Mouse (Mus musculus): Measurements from ENCODE around the gene Nog. TPM values are rescaled to one million over a fixed set of nuclear protein-coding genes. Genes with fewer than 3 reads are reported as not detected.
A peak's percentile ranks its signal among the peaks of the same experiment; 100 is the strongest.

Gene Nog
- 1 to 10 TPM; 2.3 to 3.1 TPM for total RNA-seq (2021)
- long read RNA-seq, experiment 1, partial matches to known transcripts, result 0 of 3 reads
- long read RNA-seq, experiment 1, other reads (novel, unspliced or antisense), result 0 of 3 reads
- long read RNA-seq, experiment 2, partial matches to known transcripts, result 0 of 4 reads
- long read RNA-seq, experiment 2, other reads (novel, unspliced or antisense), result 0 of 4 reads

- intact Hi-C loops (cut with DNase I), result loop anchor here (2.0 kb wide), 1 partner anchor 201 kb away; no protein-coding TSS in a partner anchor
- DNase-seq, result peak; percentile 15 to 35
These were observed at the start of gene Nog for GRCm38 (mm10) chr11:89302056-89302815. TSS of gene Nog (minus strand) at chr11:89302332.

DNA sequence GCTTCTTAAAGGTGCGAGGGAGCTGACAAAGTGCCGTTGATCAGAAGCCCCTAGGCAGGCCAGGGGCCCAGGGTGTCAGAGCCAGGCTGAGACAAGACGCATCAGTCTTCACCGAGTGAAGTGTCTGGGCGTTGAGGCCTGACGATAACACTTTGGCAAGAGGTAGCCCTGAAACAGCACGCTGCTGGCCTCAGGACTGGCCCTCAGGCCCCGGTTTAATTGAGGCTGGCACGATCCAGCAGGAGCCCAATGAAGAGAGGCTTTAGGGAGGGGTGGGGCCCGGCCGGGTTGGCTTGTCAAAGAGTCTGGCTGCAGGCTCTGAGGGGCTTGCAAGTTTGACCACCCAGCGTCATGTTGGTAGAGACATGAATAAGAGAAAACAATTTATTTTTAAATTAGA, 38.1 kb upstream of the Nog start:
- DNase-seq, result no peak

GRCm38 (mm10) chr11:89339783-89340182, 37.7 kb upstream of the Nog start:
- no peak for DNase-seq
- intact Hi-C loops (cut with DNase I), result no loop called here

More for the DNA sequence above, 38.1 kb upstream of the Nog start:
- intact Hi-C loops (cut with DNase I), result no loop called here

GRCm38 (mm10) chr11:89337910-89338309, 35.8 kb upstream of the Nog start:
- DNase-seq, result no peak
- intact Hi-C loops (cut with DNase I), result no loop called here

- no peak for DNase-seq
- intact Hi-C loops (cut with DNase I), result no loop called here
These were observed 25.2 kb upstream of the Nog start for GRCm38 (mm10) chr11:89327089-89327881.

DNA sequence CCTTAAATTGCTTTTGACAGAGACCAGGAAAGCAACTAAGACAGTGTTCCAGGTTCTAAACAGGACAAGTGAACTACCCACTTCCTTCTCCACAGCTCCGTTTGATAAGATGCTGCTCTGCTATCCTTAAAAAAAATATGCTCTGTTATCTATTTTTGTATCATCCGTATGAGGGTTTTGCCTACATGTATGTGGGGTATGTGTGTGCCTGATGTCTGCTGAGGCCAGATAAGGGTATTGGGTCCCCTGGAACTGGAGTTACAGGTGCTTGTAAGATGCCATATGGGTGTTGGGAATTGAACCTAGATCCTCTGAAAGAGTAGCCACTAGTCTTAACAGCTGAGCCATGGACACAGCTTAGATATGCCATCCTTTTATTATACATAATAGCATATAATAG, 19.6 kb upstream of the Nog start:
- DNase-seq, result no peak
- intact Hi-C loops (cut with DNase I), result no loop called here

- DNase-seq, result no peak
- intact Hi-C loops (cut with DNase I), result no loop called here
These were observed 17.5 kb upstream of the Nog start for GRCm38 (mm10) chr11:89319675-89320074.

DNA sequence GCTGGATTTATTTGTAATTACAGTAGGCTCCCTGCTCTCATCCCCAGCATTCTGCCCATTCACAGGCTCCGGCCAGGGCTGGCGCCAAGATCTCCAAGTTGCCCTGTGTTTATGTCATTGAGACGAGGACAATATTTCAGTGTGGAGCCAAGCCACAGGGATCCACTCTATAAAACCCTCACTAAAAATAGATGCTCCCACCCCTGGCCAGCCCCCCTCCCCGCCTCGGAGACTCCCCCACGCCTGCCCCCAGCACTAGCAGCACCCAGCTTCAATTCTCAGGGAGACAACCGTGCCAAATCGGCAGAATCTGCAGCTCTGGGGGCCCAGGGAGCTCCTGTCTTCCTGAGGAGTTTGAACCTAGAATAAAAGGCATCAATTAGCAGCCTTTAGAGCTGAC, 16.2 kb upstream of the Nog start:
- intact Hi-C loops (cut with DNase I), result no loop called here
- no peak for DNase-seq

DNA sequence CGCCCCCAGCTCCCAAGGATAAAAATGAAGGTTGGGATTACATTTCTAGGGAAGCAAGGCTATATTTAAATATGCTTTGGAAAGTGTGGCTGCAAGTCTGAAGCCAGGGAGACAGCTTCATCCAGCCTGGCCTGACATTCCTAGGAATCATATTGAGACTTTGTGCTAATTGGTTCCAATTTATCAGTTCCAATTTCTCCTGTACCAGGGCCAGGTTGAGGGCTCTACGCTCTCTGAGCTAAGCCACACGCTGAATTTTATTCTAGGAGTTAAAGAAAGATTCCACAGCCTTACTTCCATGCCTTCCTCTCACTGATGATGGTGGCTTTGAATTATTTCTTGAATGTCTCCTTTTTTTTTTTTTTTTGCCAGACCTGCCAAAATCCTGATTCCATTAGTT, 15.6 kb upstream of the Nog start:
- no peak for DNase-seq
- intact Hi-C loops (cut with DNase I), result no loop called here

- no peak for DNase-seq
- intact Hi-C loops (cut with DNase I), result no loop called here
These were observed 12.2 kb upstream of the Nog start for GRCm38 (mm10) chr11:89314374-89314773.

DNA sequence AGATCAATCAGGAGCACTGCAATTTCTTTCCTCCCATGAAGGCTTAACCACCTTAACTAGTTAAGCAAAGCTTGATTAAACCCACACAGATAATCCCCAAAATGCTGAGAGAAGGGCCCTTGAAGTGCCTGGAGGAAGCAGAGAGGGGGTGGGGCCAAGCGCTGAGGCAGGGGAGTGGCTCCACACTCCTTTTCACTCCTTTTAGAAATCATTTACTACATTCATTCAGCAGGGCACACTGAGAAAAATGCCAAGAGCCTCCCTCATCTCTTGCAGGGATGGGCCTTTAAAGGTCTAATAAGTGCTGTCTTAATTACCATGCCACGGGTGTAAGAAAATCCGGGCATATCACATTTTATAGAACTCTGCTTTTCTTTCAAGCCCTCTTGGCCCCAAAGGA, 10.2 kb upstream of the Nog start:
- DNase-seq, result no peak
- intact Hi-C loops (cut with DNase I), result no loop called here

- intact Hi-C loops (cut with DNase I), result no loop called here
- no peak for DNase-seq
These were observed 8.1 kb upstream of the Nog start for GRCm38 (mm10) chr11:89310217-89310616.

- intact Hi-C loops (cut with DNase I), result loop anchor here (1.0 to 2.0 kb wide), 2 partner anchors 137 to 203 kb away; no protein-coding TSS in a partner anchor
- peak; percentile 80 to 82 for DNase-seq
These were observed 1.3 kb upstream of the Nog start for GRCm38 (mm10) chr11:89303421-89303820.

DNA sequence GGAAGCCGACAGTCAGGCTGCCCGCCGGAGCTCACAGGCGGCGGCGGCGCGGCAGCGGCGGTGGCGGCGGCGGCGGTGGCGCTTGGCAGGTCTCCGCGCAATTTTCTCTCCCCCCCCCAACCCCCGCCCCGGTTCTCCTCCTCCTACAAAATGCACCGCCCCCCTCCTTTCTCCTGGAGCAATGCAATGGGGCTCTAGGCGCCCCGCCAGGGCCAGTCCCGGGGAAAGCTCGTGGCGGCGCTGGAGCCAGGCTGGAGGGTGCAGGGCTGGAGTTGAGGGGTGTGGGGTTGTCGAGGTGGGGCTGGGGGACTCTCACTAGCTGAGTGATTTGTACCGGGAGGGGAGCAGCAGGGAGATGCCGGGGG, 666 bp upstream of the Nog start:
- intact Hi-C loops (cut with DNase I), result loop anchor here (1.0 to 2.0 kb wide), 2 partner anchors 136 to 202 kb away; no protein-coding TSS in a partner anchor
- DNase-seq, result peak; percentile 31 to 49

DNA sequence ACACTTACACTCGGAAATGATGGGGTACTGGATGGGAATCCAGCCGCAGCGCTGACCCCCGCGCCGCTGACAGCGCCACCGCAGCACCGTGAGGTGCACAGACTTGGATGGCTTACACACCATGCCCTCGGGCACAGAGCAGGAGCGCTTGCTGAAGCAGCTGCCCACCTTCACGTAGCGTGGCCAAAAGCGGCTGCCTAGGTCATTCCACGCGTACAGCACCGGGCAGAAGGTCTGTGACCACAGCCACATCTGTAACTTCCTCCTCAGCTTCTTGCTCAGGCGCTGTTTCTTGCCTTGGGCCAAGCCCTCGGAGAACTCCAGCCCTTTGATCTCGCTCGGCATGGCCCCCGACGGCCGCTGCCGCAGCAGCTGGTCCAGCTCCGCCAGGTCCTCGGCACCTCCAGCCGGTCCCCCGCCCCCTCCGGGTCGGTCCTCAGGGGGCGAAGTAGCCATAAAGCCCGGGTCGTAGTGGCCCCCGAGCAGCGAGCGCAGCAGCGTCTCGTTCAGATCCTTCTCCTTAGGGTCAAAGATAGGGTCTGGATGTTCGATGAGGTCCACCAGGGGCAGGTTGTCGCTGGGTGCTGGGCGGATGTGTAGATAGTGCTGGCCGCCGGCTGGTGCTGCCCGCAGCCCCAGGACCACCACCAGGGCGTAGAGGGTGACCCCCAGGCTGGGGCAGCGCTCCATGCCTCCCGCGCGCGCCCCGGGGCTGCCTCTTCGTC, 639 bp downstream of the Nog start:
- DNase-seq, result no peak
- intact Hi-C loops (cut with DNase I), result loop anchor here (2.0 kb wide), 1 partner anchor 201 kb away; no protein-coding TSS in a partner anchor

GRCm38 (mm10) chr11:89299784-89300775, 2.1 kb downstream of the Nog start:
- no peak for DNase-seq
- intact Hi-C loops (cut with DNase I), result no loop called here

- intact Hi-C loops (cut with DNase I), result no loop called here
- no peak for DNase-seq
These were observed 2.9 kb downstream of the Nog start for GRCm38 (mm10) chr11:89299116-89299783.

DNA sequence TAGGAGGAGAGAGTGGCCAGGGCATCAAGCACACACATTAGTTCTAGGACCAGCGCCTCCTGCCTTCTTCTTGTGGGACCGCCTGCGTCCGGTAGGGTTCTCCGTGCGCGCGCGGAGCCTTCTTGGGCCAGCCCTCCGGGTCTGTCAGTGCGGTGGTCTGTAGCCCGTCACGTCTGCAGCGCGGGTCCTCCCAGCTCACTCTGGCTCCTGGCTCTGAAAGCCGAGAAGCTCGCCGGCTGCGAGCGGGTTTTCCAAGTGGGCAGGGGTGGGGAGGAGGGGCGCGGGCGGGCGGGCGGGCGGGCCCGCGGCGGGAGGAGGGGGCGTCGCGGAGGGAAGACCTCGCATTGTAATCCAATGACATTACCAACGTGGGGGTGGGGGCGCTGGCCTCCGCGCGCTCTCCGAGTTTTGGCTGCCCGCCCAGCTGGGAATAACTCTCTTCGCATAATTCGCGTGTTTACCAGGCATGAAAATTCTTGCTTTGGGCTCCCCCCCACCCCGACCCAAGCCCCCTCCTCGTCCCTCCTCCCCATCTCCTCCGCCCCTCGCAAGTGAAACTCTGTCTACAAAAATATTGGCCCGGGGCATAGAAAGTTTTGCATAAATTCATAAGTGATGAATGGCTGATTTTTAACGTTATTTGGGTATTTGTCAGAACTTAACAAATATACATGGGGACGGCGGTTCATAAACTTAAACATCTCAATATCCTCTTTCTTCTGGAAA, 3.7 kb downstream of the Nog start:
- no peak for DNase-seq
- intact Hi-C loops (cut with DNase I), result no loop called here

Data from gastrocnemius, postnatal 36 days (tissue).